Mouse (Mus musculus) telencephalon, adult 2 months (tissue): Measurements from ENCODE around the gene Dzip1l.

Experiments used
- DNase-seq: peaks from one replicate; pipeline ENCODE4 v3.0.0-alpha.2; 2011; ENCODE audit warnings: low read depth, low spot score

Gene Dzip1l

DNA sequence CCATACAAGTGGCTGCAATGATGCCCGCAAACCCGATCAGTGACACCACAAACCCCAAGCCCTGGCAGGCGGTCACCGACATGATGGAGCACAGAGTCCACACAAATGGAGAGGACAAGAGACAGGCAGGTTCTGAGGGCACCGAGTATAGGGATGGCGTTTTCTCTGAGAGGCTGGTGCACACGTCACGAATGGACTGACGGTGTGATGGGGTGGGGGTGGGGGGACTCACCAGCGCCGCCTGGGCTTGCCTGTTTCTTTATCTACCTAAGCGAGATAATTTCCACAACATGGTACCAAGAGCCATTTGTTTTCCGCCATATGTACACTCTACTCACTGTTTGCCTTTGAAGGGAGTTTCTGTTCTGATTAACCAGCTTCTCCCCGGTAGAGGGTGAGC, 87.8 kb downstream of the Dzip1l start, which contains the start of gene Cldn18:
TSS of gene Cldn18 (minus strand) at position 134 of the 400 bp plus-strand sequence.
- DNase-seq: no peak
